Mouse (Mus musculus) cortical plate, adult 2 months (tissue): ENCODE measurements around the gene Fmnl1. TPM values are rescaled to one million over a fixed set of nuclear protein-coding genes. Genes with fewer than 3 reads are reported as not detected.

ENCODE experiments used
- H3K27ac ChIP-seq: fragments of 200-500 bp; 2 replicates; pipeline ENCODE4 v1.5.1; 2012; ENCODE audit warnings: low read length, control low read depth, inconsistent platforms; ENCODE audit not compliant: insufficient read depth
- H3K4me1 ChIP-seq: fragments of 200-500 bp; 2 replicates; pipeline ENCODE4 v1.6.1; 2011; ENCODE audit warnings: low read length; ENCODE audit not compliant: control insufficient read depth, insufficient read depth
- H3K4me3 ChIP-seq: fragments of 200-500 bp; 2 replicates; pipeline ENCODE4 v1.5.1; 2011; ENCODE audit warnings: mild to moderate bottlenecking, low read length, control low read depth; ENCODE audit not compliant: insufficient read depth
- CTCF ChIP-seq: fragments of 200-500 bp; IDR thresholded peaks from 2 replicates; pipeline ENCODE4 v1.5.1; 2011; ENCODE audit warnings: mild to moderate bottlenecking, control low read depth, low read length; ENCODE audit not compliant: insufficient read depth; ENCODE audit errors: extremely low read depth
- POLR2A ChIP-seq: fragments of 200-500 bp; IDR thresholded peaks from 2 replicates; pipeline ENCODE4 v1.6.1; 2011; ENCODE audit warnings: mild to moderate bottlenecking, low read length, control low read depth; ENCODE audit not compliant: insufficient read depth; ENCODE audit errors: extremely low read depth
- polyA plus RNA-seq: library from polyadenylated mRNA; depleted of rRNA; stranded (reverse); fragments of >200 nt; gene quantifications from 2 replicates; pipeline ENCODE4 v1.2.3, GENCODE M21; 2012

The Fmnl1 gene
- polyA plus RNA-seq, 1 experiment = 133 TPM

DNA sequence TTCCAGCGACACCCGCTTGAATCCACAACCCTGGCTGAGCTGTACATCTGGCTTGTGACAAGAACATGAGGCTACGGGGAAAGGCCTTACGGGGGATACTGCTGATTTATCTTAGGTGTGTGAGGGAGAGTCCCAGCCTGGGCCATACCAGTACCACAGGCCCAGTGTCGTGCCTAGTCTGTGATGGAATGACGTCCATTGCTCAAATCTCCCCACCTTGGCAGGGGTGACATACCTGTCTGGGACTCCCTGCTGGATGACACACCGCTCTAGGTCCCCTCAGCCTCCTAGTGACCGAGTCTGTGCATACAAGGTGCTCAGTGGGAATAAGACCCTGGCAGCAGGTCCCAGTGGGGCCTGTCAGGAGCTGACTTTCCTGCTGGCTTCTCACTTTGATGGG, 7.8 kb downstream of the Fmnl1 start:
- no peak for TF ChIP-seq CTCF
- no peak for TF ChIP-seq POLR2A
- Histone ChIP-seq H3K4me3 (no peak overlapping the region), H3K4me1 (peaks cover 7% of the 10 kb centered on the region), H3K27ac (no peak overlapping the region)

DNA sequence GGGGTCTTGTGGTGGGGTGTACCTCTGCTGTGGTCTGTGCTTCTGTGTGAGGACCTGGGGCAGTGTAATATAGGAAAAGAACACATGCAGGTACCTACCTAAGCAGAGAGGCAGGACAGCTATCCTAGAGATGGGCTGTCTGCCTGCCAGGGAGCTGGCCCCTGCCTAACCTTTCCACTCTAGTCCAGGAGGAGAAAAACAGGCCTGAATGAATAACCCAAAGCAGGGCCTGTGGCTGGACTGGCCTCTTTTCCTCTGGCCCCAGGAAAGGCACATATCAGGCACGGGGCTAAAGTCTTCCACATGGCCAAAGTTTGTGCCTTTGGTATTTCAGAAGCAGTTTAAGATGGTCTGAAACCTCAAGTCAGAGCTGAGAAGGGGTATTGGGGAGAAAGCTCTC, 9.5 kb downstream of the Fmnl1 start:
- no peak for TF ChIP-seq CTCF
- TF ChIP-seq POLR2A = no peak
- H3K27ac ChIP-seq = no peak overlapping the region
- H3K4me3 ChIP-seq = no peak overlapping the region
- peaks cover 4% of the 10 kb centered on the region for H3K4me1 ChIP-seq

GRCm38 (mm10) chr11:103181349-103181748, 10.4 kb downstream of the Fmnl1 start:
- no peak overlapping the region for H3K27ac ChIP-seq
- TF ChIP-seq CTCF (no peak), POLR2A (no peak)
- peaks cover 4% of the 10 kb centered on the region for H3K4me1 ChIP-seq
- H3K4me3 ChIP-seq = no peak overlapping the region

GRCm38 (mm10) chr11:103181911-103182310, 11.0 kb downstream of the Fmnl1 start:
- H3K27ac ChIP-seq = no peak overlapping the region
- no peak for TF ChIP-seq POLR2A
- no peak for TF ChIP-seq CTCF

GRCm38 (mm10) chr11:103184891-103185290, 14.0 kb downstream of the Fmnl1 start:
- H3K4me3 ChIP-seq = no peak overlapping the region
- TF ChIP-seq CTCF (peak; percentile 72), POLR2A (no peak)

More at GRCm38 (mm10) chr11:103181911-103182310, 11.0 kb downstream of the Fmnl1 start:
- H3K4me3 ChIP-seq = no peak overlapping the region
- H3K4me1 ChIP-seq = peaks cover 3% of the 10 kb centered on the region; the same call in 1 of the 2 replicates

DNA sequence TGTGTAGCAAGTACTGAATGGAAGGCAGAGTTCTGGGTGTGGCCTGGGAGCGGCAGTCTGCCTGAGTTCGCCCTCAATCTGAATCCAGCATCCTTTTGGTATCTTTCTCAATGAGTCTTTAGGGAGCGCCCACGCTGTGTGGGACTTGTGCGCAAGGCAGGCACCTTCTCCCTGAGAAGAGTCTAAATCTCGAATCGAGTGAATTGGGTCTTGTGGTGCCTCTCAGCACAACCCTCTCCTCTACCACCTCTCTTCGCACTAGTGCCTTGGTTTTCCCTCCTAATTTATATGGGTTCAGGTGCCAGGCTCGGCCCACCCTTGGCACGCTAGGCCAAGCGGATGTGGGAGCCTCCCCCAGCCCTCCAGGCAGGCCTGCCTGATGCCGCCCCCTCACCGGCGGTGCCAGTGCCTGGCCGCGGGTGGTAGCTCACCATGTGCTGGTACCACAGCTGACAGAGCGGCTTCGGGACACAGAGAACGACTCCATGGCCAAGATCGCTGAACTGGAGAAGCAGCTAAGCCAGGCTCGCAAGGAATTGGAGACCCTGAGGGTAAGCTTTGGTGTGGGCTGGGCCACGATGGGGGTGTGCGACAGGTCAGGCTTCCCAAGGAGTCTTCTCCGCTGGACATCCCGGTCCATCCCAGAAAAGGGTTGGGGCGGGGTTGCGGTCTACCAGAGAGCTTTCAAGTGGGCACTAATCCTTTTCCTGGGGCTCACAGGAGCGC, 21.5 kb downstream of the Fmnl1 start:
- peaks cover 1% of the 10 kb centered on the region for H3K4me1 ChIP-seq
- H3K27ac ChIP-seq = peak overlapping the region; percentile 82
- peak; percentile 37; the same call in 1 of the 2 replicates for TF ChIP-seq POLR2A
- no peak for TF ChIP-seq CTCF
- H3K4me3 ChIP-seq = peak overlapping the region; percentile 61

More at GRCm38 (mm10) chr11:103184891-103185290, 14.0 kb downstream of the Fmnl1 start:
- H3K27ac ChIP-seq = no peak overlapping the region
- H3K4me1 ChIP-seq = no peaks in the 10 kb centered on the region; the same call in 1 of the 2 replicates

- TF ChIP-seq POLR2A (0 out of 2 replicates have a peak, but pooled peaks have one; percentile 12), CTCF (peak; percentile 33; the same call in 1 of the 2 replicates)
- Histone ChIP-seq H3K4me3 (peak overlapping the region; percentile 61), H3K4me1 (peaks cover 1% of the 10 kb centered on the region), H3K27ac (peak overlapping the region; percentile 82)
These were observed 22.3 kb downstream of the Fmnl1 start for GRCm38 (mm10) chr11:103192956-103193824.

DNA sequence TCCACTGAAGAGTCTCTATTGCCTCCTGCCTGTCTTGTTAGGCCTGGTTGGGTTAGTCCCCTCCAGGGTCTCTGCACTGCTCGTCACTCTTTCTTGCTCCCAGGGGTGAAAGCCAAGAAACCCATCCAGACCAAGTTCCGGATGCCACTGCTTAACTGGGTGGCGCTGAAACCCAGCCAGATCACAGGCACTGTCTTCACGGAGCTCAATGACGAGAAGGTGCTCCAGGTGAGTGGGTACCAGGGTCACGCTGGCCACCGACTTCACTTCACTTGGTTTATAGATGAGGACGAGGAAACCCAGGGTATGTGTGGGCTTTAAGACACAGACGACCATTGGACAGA, 22.9 kb downstream of the Fmnl1 start:
- Histone ChIP-seq H3K4me3 (peak overlapping the region; percentile 61), H3K4me1 (peaks cover 1% of the 10 kb centered on the region), H3K27ac (peak overlapping the region; percentile 75)
- no peak for TF ChIP-seq CTCF
- TF ChIP-seq POLR2A = no peak

GRCm38 (mm10) chr11:103195236-103195635, 24.3 kb downstream of the Fmnl1 start:
- H3K4me3 ChIP-seq = peak overlapping the region; percentile 14; the same call in 1 of the 2 replicates

DNA sequence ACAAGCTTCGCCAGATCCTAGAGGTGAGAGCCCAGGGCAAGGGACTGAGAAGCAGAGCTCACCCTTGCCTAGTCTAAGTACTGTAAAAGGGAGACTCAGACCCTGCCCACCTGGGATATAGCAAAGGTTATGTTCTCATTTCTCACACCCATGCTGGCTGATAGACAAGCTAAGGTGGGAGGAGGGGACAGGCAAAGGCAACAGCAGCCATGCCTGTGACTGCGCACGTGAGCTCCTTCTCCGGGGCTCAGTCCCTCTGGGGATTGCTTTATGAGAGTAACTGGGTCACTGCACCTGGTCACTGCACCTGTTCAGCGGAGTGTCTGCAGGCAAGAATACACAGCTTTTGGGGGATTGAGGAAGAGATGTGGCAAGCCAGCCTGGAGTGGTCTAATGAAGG, 24.7 kb downstream of the Fmnl1 start:
- peak overlapping the region; percentile 49 for H3K27ac ChIP-seq
- peak overlapping the region; percentile 14 for H3K4me3 ChIP-seq
- peaks cover 6% of the 10 kb centered on the region for H3K4me1 ChIP-seq
- TF ChIP-seq CTCF (no peak), POLR2A (no peak)

More at GRCm38 (mm10) chr11:103195236-103195635, 24.3 kb downstream of the Fmnl1 start:
- TF ChIP-seq CTCF = no peak
- TF ChIP-seq POLR2A = no peak
- peaks cover 6% of the 10 kb centered on the region for H3K4me1 ChIP-seq
- H3K27ac ChIP-seq = peak overlapping the region; percentile 49
